Mouse (Mus musculus): ENCODE measurements around the gene Agpat1. TPM values are rescaled to one million over a fixed set of nuclear protein-coding genes. Genes with fewer than 3 reads are reported as not detected.
A peak's percentile ranks its signal among the peaks of the same experiment; 100 is the strongest.

Gene Agpat1
- polyA plus RNA-seq, 1 experiment from 2014 or later: 97.8 TPM

DNA sequence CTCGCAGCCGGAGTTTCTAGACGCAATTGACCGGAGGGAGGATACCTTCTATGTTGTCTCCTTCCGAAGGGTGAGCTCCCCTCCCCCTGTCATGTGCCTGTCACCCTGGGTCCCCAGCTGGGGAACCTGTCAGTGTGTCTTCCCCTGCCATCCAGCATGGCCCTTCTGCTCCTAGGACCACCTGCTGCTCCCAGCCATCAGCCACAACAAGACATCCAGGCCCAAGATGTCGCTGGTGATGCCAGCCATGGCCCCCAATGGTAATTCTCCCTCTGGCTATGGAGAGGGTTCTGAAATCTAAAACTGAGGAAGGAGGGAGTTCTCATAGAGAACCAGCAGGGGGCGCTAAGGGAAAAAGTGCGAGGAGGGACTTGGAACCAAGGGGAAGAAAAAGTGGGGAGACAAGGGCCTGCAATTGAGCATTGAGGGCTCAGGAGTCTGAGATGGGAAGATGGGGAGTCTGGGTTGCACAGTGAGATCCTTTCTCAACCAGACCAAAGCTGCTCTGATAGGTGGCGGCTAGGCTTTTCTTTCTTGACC lies 49.8 kb downstream of the Agpat1 start:
- no peak overlapping the region for H3K4me3 ChIP-seq
- H3K9me3 ChIP-seq: no peaks in the 10 kb centered on the region
- peaks cover 67% of the 10 kb centered on the region for H3K36me3 ChIP-seq
- no peak for ATAC-seq (ENCODE audit: low FRiP score)
- H3K27ac ChIP-seq: no peak overlapping the region
- H3K9ac ChIP-seq: no peak overlapping the region
- no peaks in the 10 kb centered on the region; the same call in 1 of the 2 replicates for H3K27me3 ChIP-seq
- H3K4me2 ChIP-seq: no peak overlapping the region
- 67% methylated on average over 9 of the region's 9 CpGs for WGBS
- peaks cover 15% of the 10 kb centered on the region for H3K4me1 ChIP-seq (replicated peaks)

- Histone ChIP-seq H3K9me3 (no peaks in the 10 kb centered on the region), H3K9ac (no peak overlapping the region), H3K27me3 (peaks cover 5% of the 10 kb centered on the region), H3K36me3 (peaks cover 61% of the 10 kb centered on the region), H3K4me2 (no peak overlapping the region), H3K4me3 (no peak overlapping the region), H3K27ac (no peak overlapping the region), H3K4me1 (replicated peaks) (peaks cover 12% of the 10 kb centered on the region; the same call in 1 of the 2 replicates)
- no peak for ATAC-seq (ENCODE audit: low FRiP score)
- 95% methylated on average over 13 of the region's 13 CpGs for WGBS
Measured at GRCm38 (mm10) chr17:34654392-34654791, 50.3 kb downstream of the Agpat1 start.

DNA sequence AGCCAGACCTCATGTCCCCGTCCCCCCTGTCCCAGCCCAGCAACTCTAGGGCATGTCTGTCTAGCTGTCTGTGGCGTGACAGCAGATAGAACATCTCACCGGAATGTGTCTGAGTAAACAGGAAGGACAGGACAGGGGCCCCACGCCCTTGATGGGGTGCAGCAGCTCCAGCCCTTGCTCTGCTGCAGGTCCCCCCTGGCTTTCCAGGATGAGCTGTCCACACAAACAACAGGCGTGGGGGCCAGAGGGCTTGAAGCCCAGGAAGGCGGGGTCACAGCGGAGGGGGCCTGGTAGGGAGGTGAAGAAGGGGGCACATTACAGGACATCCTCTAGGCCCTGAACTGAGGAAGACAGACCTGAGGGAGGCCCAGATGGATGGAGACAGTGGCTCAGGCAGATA lies 51.1 kb downstream of the Agpat1 start:
- Histone ChIP-seq H3K9ac (no peak overlapping the region), H3K4me3 (no peak overlapping the region), H3K27me3 (peaks cover 12% of the 10 kb centered on the region), H3K36me3 (peaks cover 53% of the 10 kb centered on the region), H3K9me3 (no peaks in the 10 kb centered on the region), H3K4me1 (replicated peaks) (peaks cover 12% of the 10 kb centered on the region; the same call in 1 of the 2 replicates), H3K4me2 (no peak overlapping the region), H3K27ac (no peak overlapping the region)
- 81% methylated on average over 7 of the region's 7 CpGs for WGBS
- ATAC-seq (ENCODE audit: low FRiP score): 0 out of 2 replicates have a peak, but pooled peaks have one; percentile 4

GRCm38 (mm10) chr17:34655581-34655991 lies 51.5 kb downstream of the Agpat1 start:
- WGBS: 66% methylated on average over 4 of the region's 4 CpGs
- H3K4me3 ChIP-seq: no peak overlapping the region
- no peak overlapping the region for H3K4me2 ChIP-seq
- peaks cover 13% of the 10 kb centered on the region; the same call in 1 of the 2 replicates for H3K4me1 ChIP-seq (replicated peaks)
- H3K27ac ChIP-seq: 0 out of 2 replicates have a peak overlapping the region, but pooled peaks have one; percentile 23
- peaks cover 16% of the 10 kb centered on the region for H3K27me3 ChIP-seq
- ATAC-seq (ENCODE audit: low FRiP score): peak; percentile 37
- no peak overlapping the region for H3K9ac ChIP-seq
- no peaks in the 10 kb centered on the region for H3K9me3 ChIP-seq
- peaks cover 49% of the 10 kb centered on the region for H3K36me3 ChIP-seq

DNA sequence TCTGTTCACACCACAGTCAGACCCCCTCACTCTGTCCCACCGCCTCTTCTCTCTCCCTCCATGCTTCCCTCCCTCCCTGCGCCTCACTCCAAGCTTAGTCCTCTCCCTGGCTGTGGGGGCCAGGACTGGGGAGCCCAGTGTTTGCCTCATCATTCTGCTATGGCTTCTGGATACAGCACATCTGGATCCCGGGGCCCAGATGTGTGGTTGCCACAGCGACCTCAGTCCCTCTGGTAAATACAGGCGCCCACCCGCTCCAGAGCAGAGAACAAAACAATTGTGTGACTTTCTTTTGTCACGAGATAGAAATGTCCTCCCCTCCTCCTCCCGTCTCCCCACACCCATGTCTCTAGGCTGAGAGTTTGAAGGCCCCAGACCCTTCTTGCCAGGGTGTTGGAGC lies 52.6 kb downstream of the Agpat1 start:
- WGBS: 34% methylated on average over 8 of the region's 8 CpGs
- Histone ChIP-seq H3K27me3 (peaks cover 27% of the 10 kb centered on the region), H3K9me3 (no peaks in the 10 kb centered on the region), H3K4me2 (no peak overlapping the region), H3K27ac (no peak overlapping the region), H3K4me3 (no peak overlapping the region), H3K4me1 (replicated peaks) (peaks cover 24% of the 10 kb centered on the region; the same call in 1 of the 2 replicates), H3K9ac (no peak overlapping the region), H3K36me3 (peaks cover 38% of the 10 kb centered on the region)
- ATAC-seq (ENCODE audit: low FRiP score): no peak

DNA sequence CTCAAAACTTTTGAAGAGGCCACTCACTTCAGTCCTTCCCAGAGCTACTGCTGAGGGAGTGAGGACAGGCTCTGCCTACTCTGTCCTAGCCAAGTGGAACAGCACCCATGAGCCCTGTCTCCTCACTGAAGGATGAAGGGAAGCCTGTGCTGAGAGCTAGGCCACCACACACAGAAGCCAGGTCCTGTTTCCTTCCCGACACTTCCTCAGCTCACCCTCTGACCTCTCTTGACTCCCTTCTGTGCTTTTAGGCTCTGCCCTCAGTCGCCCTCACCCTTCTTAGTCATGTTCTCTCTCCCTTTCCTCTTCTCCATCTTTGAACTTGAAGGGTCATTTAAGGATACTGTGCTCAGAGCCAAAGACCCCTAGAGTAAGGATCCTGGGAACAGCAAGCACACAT lies 53.2 kb downstream of the Agpat1 start:
- no peak overlapping the region for H3K4me2 ChIP-seq
- H3K27me3 ChIP-seq: peaks cover 28% of the 10 kb centered on the region
- no peaks in the 10 kb centered on the region for H3K9me3 ChIP-seq
- H3K4me1 ChIP-seq (replicated peaks): peaks cover 24% of the 10 kb centered on the region; the same call in 1 of the 2 replicates
- no peak for ATAC-seq (ENCODE audit: low FRiP score)
- H3K27ac ChIP-seq: no peak overlapping the region
- no peak overlapping the region for H3K4me3 ChIP-seq
- H3K9ac ChIP-seq: no peak overlapping the region
- 34% methylated on average over 2 of the region's 2 CpGs for WGBS
- H3K36me3 ChIP-seq: peaks cover 32% of the 10 kb centered on the region

DNA sequence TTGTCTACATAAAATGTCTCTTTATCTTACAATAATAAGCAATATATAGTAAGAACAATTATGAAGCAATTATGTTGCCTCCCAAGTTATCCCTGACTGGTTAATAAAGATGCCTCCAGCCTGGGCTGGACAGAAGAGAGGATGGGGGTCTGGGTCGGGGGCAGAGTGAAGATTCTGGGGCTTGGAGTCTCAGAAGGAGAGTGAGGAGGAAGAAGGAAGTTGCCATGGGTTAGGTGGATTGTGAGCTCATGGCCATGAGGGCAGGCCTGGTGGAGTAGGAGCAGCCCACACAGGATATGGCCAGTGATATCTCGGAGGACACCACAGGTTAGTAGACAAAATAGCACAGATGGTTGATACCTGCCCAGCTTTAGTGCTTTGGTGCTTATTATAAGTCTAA lies 54.1 kb downstream of the Agpat1 start:
- ATAC-seq (ENCODE audit: low FRiP score): no peak
- Histone ChIP-seq H3K9me3 (no peaks in the 10 kb centered on the region), H3K4me1 (replicated peaks) (peaks cover 24% of the 10 kb centered on the region; the same call in 1 of the 2 replicates), H3K4me2 (no peak overlapping the region), H3K4me3 (no peak overlapping the region), H3K36me3 (peaks cover 23% of the 10 kb centered on the region), H3K27me3 (peaks cover 37% of the 10 kb centered on the region), H3K27ac (no peak overlapping the region), H3K9ac (no peak overlapping the region)
- WGBS: 90% methylated on average over 2 of the region's 2 CpGs

DNA sequence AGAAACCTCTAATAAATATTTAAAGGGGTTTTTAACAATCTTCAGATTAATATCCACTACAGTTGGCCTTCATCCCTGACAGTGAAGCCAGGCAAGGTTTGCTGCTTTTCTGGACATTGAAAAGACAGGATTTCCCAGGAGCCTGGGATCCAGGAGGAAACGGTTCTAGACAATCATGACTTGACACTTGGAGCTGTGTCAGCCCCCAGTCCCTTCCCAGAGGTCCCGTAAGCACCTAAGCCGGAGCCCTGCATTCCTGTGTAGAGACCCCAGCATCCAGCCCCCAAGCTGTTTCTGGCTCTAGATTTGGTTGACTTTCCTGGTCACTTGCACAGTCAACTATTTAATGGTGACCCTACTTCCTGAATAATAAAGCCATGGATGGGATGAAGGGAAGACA lies 54.5 kb downstream of the Agpat1 start:
- ATAC-seq (ENCODE audit: low FRiP score): no peak
- no peak overlapping the region for H3K4me3 ChIP-seq
- 80% methylated on average over 3 of the region's 3 CpGs for WGBS

GRCm38 (mm10) chr17:34659181-34659896 lies 55.3 kb downstream of the Agpat1 start:
- Histone ChIP-seq H3K9ac (no peak overlapping the region), H3K27me3 (peaks cover 42% of the 10 kb centered on the region), H3K4me1 (replicated peaks) (peaks cover 24% of the 10 kb centered on the region; the same call in 1 of the 2 replicates), H3K27ac (no peak overlapping the region), H3K4me3 (no peak overlapping the region), H3K36me3 (peaks cover 11% of the 10 kb centered on the region), H3K4me2 (no peak overlapping the region), H3K9me3 (no peaks in the 10 kb centered on the region)
- 74% methylated on average over 12 of the region's 12 CpGs for WGBS
- no peak for ATAC-seq (ENCODE audit: low FRiP score)

More for the DNA sequence above, 54.5 kb downstream of the Agpat1 start:
- H3K27ac ChIP-seq: no peak overlapping the region
- no peak overlapping the region for H3K4me2 ChIP-seq
- peaks cover 19% of the 10 kb centered on the region for H3K36me3 ChIP-seq
- H3K9me3 ChIP-seq: no peaks in the 10 kb centered on the region
- H3K4me1 ChIP-seq (replicated peaks): peaks cover 24% of the 10 kb centered on the region; the same call in 1 of the 2 replicates
- H3K9ac ChIP-seq: no peak overlapping the region
- H3K27me3 ChIP-seq: peaks cover 41% of the 10 kb centered on the region

- Histone ChIP-seq H3K4me2 (no peak overlapping the region), H3K27me3 (peaks cover 42% of the 10 kb centered on the region), H3K4me1 (replicated peaks) (peaks cover 24% of the 10 kb centered on the region; the same call in 1 of the 2 replicates), H3K9me3 (no peaks in the 10 kb centered on the region), H3K9ac (no peak overlapping the region), H3K27ac (no peak overlapping the region), H3K4me3 (no peak overlapping the region), H3K36me3 (peaks cover 7% of the 10 kb centered on the region)
- ATAC-seq (ENCODE audit: low FRiP score): no peak
- 71% methylated on average over 3 of the region's 3 CpGs for WGBS
Measured at GRCm38 (mm10) chr17:34659897-34660214, 55.8 kb downstream of the Agpat1 start.

DNA sequence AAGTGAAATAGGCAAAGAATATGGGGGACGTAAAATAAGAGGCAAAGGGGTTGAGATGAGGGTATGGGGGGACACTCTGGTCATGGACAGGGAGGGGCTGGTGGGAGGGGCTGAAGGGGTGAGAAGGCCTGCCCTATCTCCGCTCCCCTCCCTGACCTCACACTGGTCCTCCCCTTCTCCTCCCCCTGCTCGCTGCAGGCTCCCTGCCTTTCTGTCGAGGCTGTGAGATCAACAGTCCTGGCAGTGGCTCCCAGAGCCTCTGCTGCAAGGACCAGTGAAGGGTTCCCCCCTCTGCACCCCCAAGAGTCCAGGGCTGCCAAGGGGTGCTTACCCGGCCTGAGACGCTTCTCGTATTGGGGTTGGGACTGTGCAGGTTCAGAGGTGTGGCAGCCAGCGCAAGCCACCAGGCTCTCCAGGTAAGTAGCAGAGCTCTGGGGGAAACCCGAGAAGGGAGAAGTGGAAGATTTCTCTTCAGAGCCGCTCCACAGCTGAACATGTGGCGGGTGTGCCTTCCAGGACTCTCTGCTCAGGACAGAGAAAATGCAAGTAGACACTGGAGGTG lies 56.3 kb downstream of the Agpat1 start:
- Histone ChIP-seq H3K4me2 (no peak overlapping the region), H3K36me3 (peaks cover 3% of the 10 kb centered on the region), H3K4me3 (no peak overlapping the region), H3K4me1 (replicated peaks) (peaks cover 24% of the 10 kb centered on the region; the same call in 1 of the 2 replicates), H3K9me3 (no peaks in the 10 kb centered on the region), H3K27ac (no peak overlapping the region), H3K27me3 (peaks cover 42% of the 10 kb centered on the region), H3K9ac (peak overlapping the region; percentile 8; the same call in 1 of the 2 replicates)
- 48% methylated on average over 10 of the region's 11 CpGs for WGBS
- ATAC-seq (ENCODE audit: low FRiP score): no peak

DNA sequence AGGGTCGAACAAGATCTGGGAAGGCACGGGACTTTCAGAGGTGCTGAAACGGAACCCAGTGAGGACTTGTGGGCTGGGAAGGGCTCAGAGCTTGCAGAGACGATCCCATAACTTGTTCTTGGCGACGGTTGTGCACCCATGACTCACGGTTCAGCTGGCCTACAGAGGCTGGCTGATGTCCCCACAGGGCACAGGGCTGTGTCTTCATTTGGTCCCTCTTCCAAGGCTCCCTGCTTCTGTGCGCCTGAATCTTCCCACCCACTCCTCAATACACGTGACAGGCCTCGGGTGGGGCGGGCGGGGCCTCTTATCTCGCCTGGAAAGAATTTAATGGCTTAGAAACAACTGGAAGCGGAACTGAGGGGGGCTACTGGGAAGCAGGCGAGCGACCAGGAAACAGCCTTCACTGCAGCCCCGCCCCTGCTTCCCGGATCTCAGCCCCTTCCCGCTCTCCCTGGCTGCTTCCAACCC lies 57.1 kb downstream of the Agpat1 start:
- no peak overlapping the region for H3K4me3 ChIP-seq
- H3K9ac ChIP-seq: no peak overlapping the region

More for the DNA sequence above, 57.1 kb downstream of the Agpat1 start:
- Histone ChIP-seq H3K9me3 (no peaks in the 10 kb centered on the region), H3K36me3 (no peaks in the 10 kb centered on the region), H3K27ac (no peak overlapping the region), H3K27me3 (peaks cover 42% of the 10 kb centered on the region), H3K4me1 (replicated peaks) (peaks cover 17% of the 10 kb centered on the region; the same call in 1 of the 2 replicates), H3K4me2 (peak overlapping the region; percentile 33)
- WGBS: 15% methylated on average over 19 of the region's 19 CpGs
- ATAC-seq (ENCODE audit: low FRiP score): no peak

Measured in hindbrain, embryonic 13.5 days (tissue).